Mouse (Mus musculus): ENCODE measurements around the gene Gm12169. TPM values are rescaled to one million over a fixed set of nuclear protein-coding genes. Genes with fewer than 3 reads are reported as not detected.
"Not testable (repeated sequence)": the region's sequence is repeated elsewhere in the genome, so short reads cannot be mapped to it uniquely, and the experiment has no call there.

Gene Gm12169
- not detected in 2 replicates for polyA plus RNA-seq (2012; rRNA removed)

DNA sequence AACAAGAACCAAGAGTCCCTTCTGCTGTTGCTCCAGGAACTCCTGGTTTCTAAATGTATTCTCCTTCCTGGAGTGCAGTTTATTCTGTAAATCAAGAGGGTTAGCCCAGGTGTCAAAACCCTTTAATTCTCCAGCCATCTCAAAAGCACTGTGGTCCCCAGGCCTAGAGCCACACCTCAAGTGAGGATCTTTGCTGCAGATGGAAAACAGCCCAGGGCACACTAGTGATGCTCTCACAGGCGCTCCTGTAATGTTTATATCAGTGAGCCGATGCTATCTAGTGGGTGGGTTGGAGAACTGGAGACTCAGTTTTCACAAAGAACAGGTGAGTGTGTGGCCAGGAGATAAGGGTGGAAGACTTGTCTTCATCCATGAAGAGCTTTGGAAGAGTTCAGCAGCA lies at the start of gene Gm12169:
Gm12169 (plus strand) TSS at position 301 of the 400 bp plus-strand sequence.
- no peaks in the 10 kb centered on the region for H3K36me3 ChIP-seq (ENCODE audit: control insufficient read depth, insufficient read depth, low read length)
- H3K4me3 ChIP-seq (ENCODE audit: control insufficient read depth, low read depth, low read length): no peak within 1 kb of the TSS
- H3K27me3 ChIP-seq (ENCODE audit: control insufficient read depth, insufficient read depth, low read length): no peaks in the 10 kb centered on the region
- H3K27ac ChIP-seq (ENCODE audit: control insufficient read depth, insufficient read depth, low read depth, low read length): no peak within 1 kb of the TSS
- no peaks in the 10 kb centered on the region for H3K4me1 ChIP-seq (ENCODE audit: control insufficient read depth, insufficient read depth, low read length)
- TF ChIP-seq CTCF (IDR thresholded peaks at IDR 0.05; ENCODE audit: control insufficient read depth, insufficient read depth, insufficient replicate concordance, low read depth, low read length): no peak
- TF ChIP-seq POLR2A (IDR thresholded peaks at IDR 0.05; ENCODE audit: control insufficient read depth, low read depth, low read length): no peak

DNA sequence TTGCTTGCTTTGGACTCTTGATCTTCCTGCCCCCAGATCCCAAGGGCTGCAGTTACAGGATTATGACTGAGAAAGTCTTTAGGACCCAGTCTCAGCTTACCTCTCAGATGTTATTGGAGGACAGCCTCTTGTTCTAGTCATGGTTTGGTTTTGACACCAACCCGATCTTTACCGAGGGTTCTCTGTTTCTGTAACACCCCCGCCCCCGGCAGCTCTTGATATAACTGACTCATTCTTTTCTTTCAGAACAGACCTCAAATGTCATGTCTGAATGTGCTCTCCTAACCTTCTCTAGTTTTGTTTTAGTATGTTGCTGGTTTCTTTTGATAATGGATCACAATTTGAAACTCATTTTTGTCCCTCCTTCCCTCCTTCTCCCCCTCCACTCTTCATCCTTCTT lies 49.8 kb upstream of the Gm12169 start:
- no peak for TF ChIP-seq POLR2A (IDR thresholded peaks at IDR 0.05; ENCODE audit: control insufficient read depth, low read depth, low read length)
- TF ChIP-seq CTCF (IDR thresholded peaks at IDR 0.05; ENCODE audit: control insufficient read depth, insufficient read depth, insufficient replicate concordance, low read depth, low read length): no peak
- no peaks in the 10 kb centered on the region for H3K4me1 ChIP-seq (ENCODE audit: control insufficient read depth, insufficient read depth, low read length)
- H3K27me3 ChIP-seq (ENCODE audit: control insufficient read depth, insufficient read depth, low read length): no peaks in the 10 kb centered on the region
- no peaks in the 10 kb centered on the region for H3K36me3 ChIP-seq (ENCODE audit: control insufficient read depth, insufficient read depth, low read length)
- H3K4me3 ChIP-seq (ENCODE audit: control insufficient read depth, low read depth, low read length): no peak overlapping the region
- no peak overlapping the region for H3K27ac ChIP-seq (ENCODE audit: control insufficient read depth, insufficient read depth, low read depth, low read length)

GRCm38 (mm10) chr11:46479311-46479710 lies 44.7 kb upstream of the Gm12169 start:
- Histone ChIP-seq H3K27ac (ENCODE audit: control insufficient read depth, insufficient read depth, low read depth, low read length) (no peak overlapping the region), H3K27me3 (ENCODE audit: control insufficient read depth, insufficient read depth, low read length) (no peaks in the 10 kb centered on the region), H3K4me3 (ENCODE audit: control insufficient read depth, low read depth, low read length) (no peak overlapping the region), H3K36me3 (ENCODE audit: control insufficient read depth, insufficient read depth, low read length) (no peaks in the 10 kb centered on the region), H3K4me1 (ENCODE audit: control insufficient read depth, insufficient read depth, low read length) (no peaks in the 10 kb centered on the region; the same call in 1 of the 2 replicates)
- TF ChIP-seq POLR2A (IDR thresholded peaks at IDR 0.05; ENCODE audit: control insufficient read depth, low read depth, low read length): no peak
- no peak for TF ChIP-seq CTCF (IDR thresholded peaks at IDR 0.05; ENCODE audit: control insufficient read depth, insufficient read depth, insufficient replicate concordance, low read depth, low read length)

DNA sequence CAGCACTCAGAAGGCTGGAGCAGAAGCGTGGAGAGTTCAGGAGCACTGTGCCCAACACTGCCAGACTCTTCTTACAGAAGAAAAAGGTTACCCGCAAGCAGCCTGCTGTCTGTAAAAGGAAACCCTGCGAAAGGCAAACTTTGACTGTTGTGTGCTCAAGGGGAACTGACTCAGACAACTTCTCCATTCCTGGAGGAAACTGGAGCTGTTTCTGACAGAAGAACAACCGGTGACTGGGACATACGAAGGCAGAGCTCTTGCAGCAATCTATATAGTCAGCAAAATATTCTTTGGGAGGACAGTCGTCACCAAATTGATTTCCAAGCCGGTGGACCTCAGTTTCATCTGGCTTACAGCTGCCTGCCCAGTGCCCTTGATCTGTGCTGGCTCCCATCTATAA lies 43.5 kb upstream of the Gm12169 start:
- TF ChIP-seq POLR2A (IDR thresholded peaks at IDR 0.05; ENCODE audit: control insufficient read depth, low read depth, low read length) (no peak), CTCF (IDR thresholded peaks at IDR 0.05; ENCODE audit: control insufficient read depth, insufficient read depth, insufficient replicate concordance, low read depth, low read length) (no peak)
- no peaks in the 10 kb centered on the region; the same call in 1 of the 2 replicates for H3K4me1 ChIP-seq (ENCODE audit: control insufficient read depth, insufficient read depth, low read length)
- H3K36me3 ChIP-seq (ENCODE audit: control insufficient read depth, insufficient read depth, low read length): no peaks in the 10 kb centered on the region
- H3K4me3 ChIP-seq (ENCODE audit: control insufficient read depth, low read depth, low read length): no peak overlapping the region
- H3K27ac ChIP-seq (ENCODE audit: control insufficient read depth, insufficient read depth, low read depth, low read length): no peak overlapping the region
- H3K27me3 ChIP-seq (ENCODE audit: control insufficient read depth, insufficient read depth, low read length): no peaks in the 10 kb centered on the region

- Histone ChIP-seq H3K36me3 (ENCODE audit: control insufficient read depth, insufficient read depth, low read length) (no peaks in the 10 kb centered on the region), H3K27me3 (ENCODE audit: control insufficient read depth, insufficient read depth, low read length) (no peaks in the 10 kb centered on the region), H3K27ac (ENCODE audit: control insufficient read depth, insufficient read depth, low read depth, low read length) (no peak overlapping the region), H3K4me1 (ENCODE audit: control insufficient read depth, insufficient read depth, low read length) (no peaks in the 10 kb centered on the region; the same call in 1 of the 2 replicates), H3K4me3 (ENCODE audit: control insufficient read depth, low read depth, low read length) (no peak overlapping the region)
- TF ChIP-seq POLR2A (IDR thresholded peaks at IDR 0.05; ENCODE audit: control insufficient read depth, low read depth, low read length) (no peak), CTCF (IDR thresholded peaks at IDR 0.05; ENCODE audit: control insufficient read depth, insufficient read depth, insufficient replicate concordance, low read depth, low read length) (no peak)
These were observed 35.8 kb upstream of the Gm12169 start for GRCm38 (mm10) chr11:46488231-46488630.

DNA sequence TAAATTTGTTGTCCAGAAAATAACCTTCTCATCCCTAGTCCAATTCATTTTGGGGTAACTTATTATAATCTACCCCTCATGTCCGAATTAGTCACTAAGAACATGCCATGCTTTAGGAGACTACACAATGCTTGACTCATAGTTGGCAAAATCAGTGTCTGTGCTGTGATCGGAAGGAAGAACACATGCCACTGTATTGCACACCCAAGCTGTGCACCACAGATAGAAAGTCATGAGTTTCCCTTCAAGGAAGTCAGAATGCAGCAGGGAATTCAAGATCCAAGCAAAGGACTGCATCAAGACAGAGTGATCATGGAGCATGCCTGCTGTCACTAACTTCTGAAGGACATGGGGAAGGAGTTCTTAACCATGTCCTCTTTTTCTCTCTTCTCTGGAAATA lies 35.4 kb upstream of the Gm12169 start:
- Histone ChIP-seq H3K36me3 (ENCODE audit: control insufficient read depth, insufficient read depth, low read length) (no peaks in the 10 kb centered on the region), H3K27ac (ENCODE audit: control insufficient read depth, insufficient read depth, low read depth, low read length) (no peak overlapping the region), H3K27me3 (ENCODE audit: control insufficient read depth, insufficient read depth, low read length) (no peaks in the 10 kb centered on the region), H3K4me1 (ENCODE audit: control insufficient read depth, insufficient read depth, low read length) (no peaks in the 10 kb centered on the region; the same call in 1 of the 2 replicates), H3K4me3 (ENCODE audit: control insufficient read depth, low read depth, low read length) (no peak overlapping the region)
- TF ChIP-seq CTCF (IDR thresholded peaks at IDR 0.05; ENCODE audit: control insufficient read depth, insufficient read depth, insufficient replicate concordance, low read depth, low read length): no peak

DNA sequence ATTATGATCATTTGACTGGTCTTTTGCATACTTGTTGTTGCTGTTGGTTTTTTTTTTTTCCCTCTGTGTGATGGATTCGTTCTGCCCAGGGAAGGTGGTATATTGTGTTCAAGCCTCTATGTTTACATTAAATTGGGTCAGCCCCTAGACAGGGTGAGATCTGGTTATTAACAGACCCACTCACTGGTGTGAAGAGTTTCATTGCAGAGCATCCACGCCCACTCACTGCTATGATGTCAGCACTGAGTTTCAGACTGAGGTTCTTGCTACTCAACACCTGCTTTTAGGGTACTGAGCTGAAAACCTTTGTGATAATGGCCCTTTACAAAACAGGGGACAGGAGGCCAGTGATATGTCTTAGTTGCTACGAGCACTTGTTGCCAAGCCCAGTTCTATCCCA lies 16.9 kb upstream of the Gm12169 start:
- Histone ChIP-seq H3K36me3 (ENCODE audit: control insufficient read depth, insufficient read depth, low read length) (no peaks in the 10 kb centered on the region), H3K27me3 (ENCODE audit: control insufficient read depth, insufficient read depth, low read length) (no peaks in the 10 kb centered on the region), H3K4me3 (ENCODE audit: control insufficient read depth, low read depth, low read length) (no peak overlapping the region), H3K4me1 (ENCODE audit: control insufficient read depth, insufficient read depth, low read length) (no peaks in the 10 kb centered on the region), H3K27ac (ENCODE audit: control insufficient read depth, insufficient read depth, low read depth, low read length) (no peak overlapping the region)
- TF ChIP-seq CTCF (IDR thresholded peaks at IDR 0.05; ENCODE audit: control insufficient read depth, insufficient read depth, insufficient replicate concordance, low read depth, low read length): no peak
- no peak for TF ChIP-seq POLR2A (IDR thresholded peaks at IDR 0.05; ENCODE audit: control insufficient read depth, low read depth, low read length)

GRCm38 (mm10) chr11:46509900-46510299 lies 14.1 kb upstream of the Gm12169 start:
- Histone ChIP-seq H3K27ac (ENCODE audit: control insufficient read depth, insufficient read depth, low read depth, low read length) (no peak overlapping the region), H3K4me1 (ENCODE audit: control insufficient read depth, insufficient read depth, low read length) (no peaks in the 10 kb centered on the region), H3K36me3 (ENCODE audit: control insufficient read depth, insufficient read depth, low read length) (no peaks in the 10 kb centered on the region), H3K4me3 (ENCODE audit: control insufficient read depth, low read depth, low read length) (no peak overlapping the region), H3K27me3 (ENCODE audit: control insufficient read depth, insufficient read depth, low read length) (no peaks in the 10 kb centered on the region)
- TF ChIP-seq POLR2A (IDR thresholded peaks at IDR 0.05; ENCODE audit: control insufficient read depth, low read depth, low read length): no peak
- no peak for TF ChIP-seq CTCF (IDR thresholded peaks at IDR 0.05; ENCODE audit: control insufficient read depth, insufficient read depth, insufficient replicate concordance, low read depth, low read length)

GRCm38 (mm10) chr11:46521341-46521740 lies 2.7 kb upstream of the Gm12169 start:
- H3K27ac ChIP-seq (ENCODE audit: control insufficient read depth, insufficient read depth, low read depth, low read length); H3K4me1 ChIP-seq (ENCODE audit: control insufficient read depth, insufficient read depth, low read length); H3K4me3 ChIP-seq (ENCODE audit: control insufficient read depth, low read depth, low read length); H3K36me3 ChIP-seq (ENCODE audit: control insufficient read depth, insufficient read depth, low read length); H3K27me3 ChIP-seq (ENCODE audit: control insufficient read depth, insufficient read depth, low read length): not testable (repeated sequence)

All from testis, adult 2 months (tissue).